Mouse (Mus musculus) kidney, postnatal 10 days (tissue): ENCODE data around the gene Tchh.
"Not testable (repeated sequence)": the region's sequence is repeated elsewhere in the genome, so short reads cannot be mapped to it uniquely, and the experiment has no call there.

Experiments used
- DNase-seq: peaks from one replicate; pipeline ENCODE4 v3.0.0; 2021; ENCODE audit warnings: mixed read lengths

Tchh gene

GRCm38 (mm10) chr3:93494774-93495173 is 52.6 kb downstream of the Tchh start:
- DNase-seq: not testable (repeated sequence)

DNA sequence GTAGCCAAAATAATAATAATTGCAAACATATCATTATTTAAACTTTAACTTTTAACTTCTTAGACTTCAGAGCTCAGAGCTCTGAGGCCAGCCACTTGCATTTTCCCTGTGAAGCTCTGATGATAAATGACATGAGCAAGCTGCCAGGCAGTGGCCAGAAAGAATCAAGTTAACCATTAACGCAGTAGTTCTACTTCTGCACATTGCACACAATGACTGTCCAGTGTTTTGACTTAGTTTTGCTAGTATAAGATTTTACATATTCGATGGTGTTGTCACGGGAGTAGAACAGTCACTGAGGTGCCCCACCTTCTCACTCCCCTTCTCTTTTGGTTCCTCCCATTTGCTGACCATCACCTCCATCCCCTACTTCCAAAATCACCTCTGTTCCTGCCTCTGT is 55.0 kb downstream of the Tchh start:
- DNase-seq: no peak
